Mouse (Mus musculus): ENCODE results near the gene Capn2. TPM values are rescaled to one million over a fixed set of nuclear protein-coding genes. Genes with fewer than 3 reads are reported as not detected.

The Capn2 gene
- total and polyA plus RNA-seq, 3 experiments = 28.0 to 65.3 (median 63.9) TPM

- DNase-seq = no peak
- TF ChIP-seq EP300 (IDR thresholded peaks at IDR 0.05; ENCODE audit: insufficient read depth, low read depth, low read length) = no peak
- no peak for TF ChIP-seq CTCF (IDR thresholded peaks at IDR 0.05)
- no peak for TF ChIP-seq POLR2A (IDR thresholded peaks at IDR 0.05; ENCODE audit: insufficient read depth, low read depth, low read length)
- Histone ChIP-seq H3K79me2 (replicated peaks; ENCODE audit: control insufficient read depth, insufficient read depth, low read length) (0 out of 2 replicates have a peak, but pooled peaks cover 1% of the 10 kb centered on the region), H3K27me3 (ENCODE audit: control insufficient read depth, insufficient read depth, low read length) (no peaks in the 10 kb centered on the region), H3K4me3 (no peak overlapping the region), H3K9ac (ENCODE audit: low read depth, low read length) (no peak overlapping the region), H3K4me1 (ENCODE audit: control insufficient read depth, insufficient read depth, low read length) (peaks cover 3% of the 10 kb centered on the region; the same call in 1 of the 2 replicates), H3K27ac (no peak overlapping the region), H3K36me3 (ENCODE audit: control insufficient read depth, insufficient read depth, low read length) (no peaks in the 10 kb centered on the region; the same call in none of the 2 replicates)
- intact Hi-C loops (cut with DNase I) = no loop called here
- 74% methylated on average over 3 of the region's 3 CpGs for WGBS
Observed at GRCm38 (mm10) chr1:182432059-182432458, 85.3 kb downstream of the Capn2 start.

- Histone ChIP-seq H3K79me2 (replicated peaks; ENCODE audit: control insufficient read depth, insufficient read depth, low read length) (0 out of 2 replicates have a peak, but pooled peaks cover 1% of the 10 kb centered on the region), H3K9ac (ENCODE audit: low read depth, low read length) (no peak overlapping the region), H3K27ac (no peak overlapping the region), H3K36me3 (ENCODE audit: control insufficient read depth, insufficient read depth, low read length) (no peaks in the 10 kb centered on the region; the same call in none of the 2 replicates), H3K4me1 (ENCODE audit: control insufficient read depth, insufficient read depth, low read length) (peaks cover 5% of the 10 kb centered on the region; the same call in 1 of the 2 replicates), H3K4me3 (no peak overlapping the region), H3K27me3 (ENCODE audit: control insufficient read depth, insufficient read depth, low read length) (no peaks in the 10 kb centered on the region)
- no peak for DNase-seq
- intact Hi-C loops (cut with DNase I) = no loop called here
- TF ChIP-seq CTCF (IDR thresholded peaks at IDR 0.05) (no peak), POLR2A (IDR thresholded peaks at IDR 0.05; ENCODE audit: insufficient read depth, low read depth, low read length) (no peak), EP300 (IDR thresholded peaks at IDR 0.05; ENCODE audit: insufficient read depth, low read depth, low read length) (no peak)
- WGBS = 96% methylated on average over 2 of the region's 2 CpGs
Observed at GRCm38 (mm10) chr1:182430676-182431075, 86.7 kb downstream of the Capn2 start.

GRCm38 (mm10) chr1:182429826-182430225, 87.6 kb downstream of the Capn2 start:
- WGBS = 85% methylated on average over 3 of the region's 3 CpGs

GRCm38 (mm10) chr1:182427426-182427825, 90.0 kb downstream of the Capn2 start:
- intact Hi-C loops (cut with DNase I) = no loop called here
- Histone ChIP-seq H3K27me3 (ENCODE audit: control insufficient read depth, insufficient read depth, low read length) (no peaks in the 10 kb centered on the region), H3K4me1 (ENCODE audit: control insufficient read depth, insufficient read depth, low read length) (peaks cover 6% of the 10 kb centered on the region; the same call in 1 of the 2 replicates), H3K36me3 (ENCODE audit: control insufficient read depth, insufficient read depth, low read length) (no peaks in the 10 kb centered on the region; the same call in none of the 2 replicates), H3K27ac (no peak overlapping the region), H3K4me3 (no peak overlapping the region), H3K9ac (ENCODE audit: low read depth, low read length) (no peak overlapping the region), H3K79me2 (replicated peaks; ENCODE audit: control insufficient read depth, insufficient read depth, low read length) (peaks cover 7% of the 10 kb centered on the region; the same call in 1 of the 2 replicates)
- TF ChIP-seq CTCF (IDR thresholded peaks at IDR 0.05) = no peak
- TF ChIP-seq EP300 (IDR thresholded peaks at IDR 0.05; ENCODE audit: insufficient read depth, low read depth, low read length) = 0 out of 2 replicates have a peak, but pooled peaks have one; percentile 23
- no peak for TF ChIP-seq POLR2A (IDR thresholded peaks at IDR 0.05; ENCODE audit: insufficient read depth, low read depth, low read length)
- WGBS = 38% methylated on average over 1 of the region's 1 CpGs
- DNase-seq = peak; percentile 62 to 69

More at GRCm38 (mm10) chr1:182429826-182430225, 87.6 kb downstream of the Capn2 start:
- TF ChIP-seq EP300 (IDR thresholded peaks at IDR 0.05; ENCODE audit: insufficient read depth, low read depth, low read length) = no peak
- Histone ChIP-seq H3K9ac (ENCODE audit: low read depth, low read length) (no peak overlapping the region), H3K27ac (no peak overlapping the region), H3K4me3 (no peak overlapping the region), H3K79me2 (replicated peaks; ENCODE audit: control insufficient read depth, insufficient read depth, low read length) (peaks cover 5% of the 10 kb centered on the region; the same call in 1 of the 2 replicates), H3K27me3 (ENCODE audit: control insufficient read depth, insufficient read depth, low read length) (no peaks in the 10 kb centered on the region), H3K4me1 (ENCODE audit: control insufficient read depth, insufficient read depth, low read length) (peaks cover 5% of the 10 kb centered on the region; the same call in 1 of the 2 replicates), H3K36me3 (ENCODE audit: control insufficient read depth, insufficient read depth, low read length) (no peaks in the 10 kb centered on the region; the same call in none of the 2 replicates)
- DNase-seq = no peak
- intact Hi-C loops (cut with DNase I) = no loop called here

- no peak for DNase-seq
- H3K79me2 ChIP-seq (replicated peaks; ENCODE audit: control insufficient read depth, insufficient read depth, low read length) = peaks cover 7% of the 10 kb centered on the region; the same call in 1 of the 2 replicates
- no peak overlapping the region for H3K4me3 ChIP-seq
- no peak overlapping the region for H3K9ac ChIP-seq (ENCODE audit: low read depth, low read length)
- intact Hi-C loops (cut with DNase I) = no loop called here
- no peaks in the 10 kb centered on the region for H3K27me3 ChIP-seq (ENCODE audit: control insufficient read depth, insufficient read depth, low read length)
- TF ChIP-seq EP300 (IDR thresholded peaks at IDR 0.05; ENCODE audit: insufficient read depth, low read depth, low read length) = no peak
- TF ChIP-seq CTCF (IDR thresholded peaks at IDR 0.05) = no peak
- TF ChIP-seq POLR2A (IDR thresholded peaks at IDR 0.05; ENCODE audit: insufficient read depth, low read depth, low read length) = no peak
- H3K27ac ChIP-seq = no peak overlapping the region
- H3K36me3 ChIP-seq (ENCODE audit: control insufficient read depth, insufficient read depth, low read length) = no peaks in the 10 kb centered on the region; the same call in none of the 2 replicates
- 28% methylated on average over 2 of the region's 2 CpGs for WGBS
- peaks cover 6% of the 10 kb centered on the region; the same call in 1 of the 2 replicates for H3K4me1 ChIP-seq (ENCODE audit: control insufficient read depth, insufficient read depth, low read length)
Observed at GRCm38 (mm10) chr1:182426444-182426843, 91.0 kb downstream of the Capn2 start.

- Histone ChIP-seq H3K27me3 (ENCODE audit: control insufficient read depth, insufficient read depth, low read length) (no peaks in the 10 kb centered on the region), H3K36me3 (ENCODE audit: control insufficient read depth, insufficient read depth, low read length) (no peaks in the 10 kb centered on the region; the same call in 1 of the 2 replicates), H3K4me3 (no peak overlapping the region), H3K4me1 (ENCODE audit: control insufficient read depth, insufficient read depth, low read length) (peaks cover 6% of the 10 kb centered on the region), H3K79me2 (replicated peaks; ENCODE audit: control insufficient read depth, insufficient read depth, low read length) (peaks cover 7% of the 10 kb centered on the region; the same call in 1 of the 2 replicates), H3K9ac (ENCODE audit: low read depth, low read length) (no peak overlapping the region), H3K27ac (no peak overlapping the region)
- TF ChIP-seq CTCF (IDR thresholded peaks at IDR 0.05) = no peak
- TF ChIP-seq EP300 (IDR thresholded peaks at IDR 0.05; ENCODE audit: insufficient read depth, low read depth, low read length) = no peak
- TF ChIP-seq POLR2A (IDR thresholded peaks at IDR 0.05; ENCODE audit: insufficient read depth, low read depth, low read length) = no peak
- intact Hi-C loops (cut with DNase I) = no loop called here
- WGBS = 87% methylated on average over 3 of the region's 3 CpGs
- no peak for DNase-seq
Observed at GRCm38 (mm10) chr1:182425176-182425575, 92.2 kb downstream of the Capn2 start.
